Mouse (Mus musculus) heart, embryonic 16.5 days (tissue): ENCODE measurements around the gene Pianp. TPM values are rescaled to one million over a fixed set of nuclear protein-coding genes. Genes with fewer than 3 reads are reported as not detected.
"Not testable (repeated sequence)": the region's sequence is repeated elsewhere in the genome, so short reads cannot be mapped to it uniquely, and the experiment has no call there.

Experiments used
- ATAC-seq: fragments of 200-750 bp; cut with Nextera tagmentation; replicated peaks from 2 replicates; pipeline ENCODE4 v1.8.0; 2017; ENCODE audit warnings: moderate number of reproducible peaks; ENCODE audit not compliant: insufficient read depth, low FRiP score; ENCODE audit errors: extremely low read depth
- H3K27ac ChIP-seq: fragments of 300-500 bp; sonication (generic); 2 replicates; pipeline ENCODE4 v1.5.1; 2014; ENCODE audit warnings: mild to moderate bottlenecking, low read length, control low read depth, moderate library complexity
- H3K27me3 ChIP-seq: fragments of 300-500 bp; sonication (generic); 2 replicates; pipeline ENCODE4 v1.6.1; 2014; ENCODE audit warnings: low read length, mixed read lengths; ENCODE audit not compliant: control insufficient read depth, insufficient read depth
- H3K36me3 ChIP-seq: fragments of 300-500 bp; sonication (generic); 2 replicates; pipeline ENCODE4 v1.6.1; 2014; ENCODE audit not compliant: control insufficient read depth, insufficient read depth
- H3K4me1 ChIP-seq: fragments of 300-500 bp; sonication (generic); 2 replicates; pipeline ENCODE4 v1.6.1; 2014; ENCODE audit warnings: low read length, mixed read lengths; ENCODE audit not compliant: control insufficient read depth, insufficient read depth
- H3K4me2 ChIP-seq: fragments of 300-500 bp; sonication (generic); 2 replicates; pipeline ENCODE4 v1.6.1; 2014; ENCODE audit warnings: low read depth, mild to moderate bottlenecking, control low read depth, low read length
- H3K4me3 ChIP-seq: fragments of 300-500 bp; sonication (generic); 2 replicates; pipeline ENCODE4 v1.5.1; 2014; ENCODE audit warnings: mild to moderate bottlenecking, control low read depth, low read length
- H3K9ac ChIP-seq: fragments of 300-500 bp; sonication (generic); 2 replicates; pipeline ENCODE4 v1.6.1; 2014; ENCODE audit warnings: low read length, control low read depth
- H3K9me3 ChIP-seq: fragments of 300-500 bp; sonication (generic); replicated peaks from 2 replicates; pipeline ENCODE4 v1.6.1; 2016; ENCODE audit warnings: low read length; ENCODE audit not compliant: control insufficient read depth
- WGBS: fragments of 180-500 bp; shearing (Covaris S2); extraction: QIAGEN DNeasy Blood & Tissue Kit; methylation state at CpG from one replicate; pipeline ENCODE4 v1.1.7; 2014; 5-methylcytosine and 5-hydroxymethylcytosine counted together
- polyA plus RNA-seq: library from polyadenylated mRNA; unstranded; fragments of >200 nt; fragmentation: Nextera tagmentation; extraction: Ambion mirVana; gene quantifications from 2 replicates; pipeline ENCODE4 v1.2.1, GENCODE M21; 2015

Pianp gene
- polyA plus RNA-seq, 1 experiment from 2014 or later = 0.54 TPM

DNA sequence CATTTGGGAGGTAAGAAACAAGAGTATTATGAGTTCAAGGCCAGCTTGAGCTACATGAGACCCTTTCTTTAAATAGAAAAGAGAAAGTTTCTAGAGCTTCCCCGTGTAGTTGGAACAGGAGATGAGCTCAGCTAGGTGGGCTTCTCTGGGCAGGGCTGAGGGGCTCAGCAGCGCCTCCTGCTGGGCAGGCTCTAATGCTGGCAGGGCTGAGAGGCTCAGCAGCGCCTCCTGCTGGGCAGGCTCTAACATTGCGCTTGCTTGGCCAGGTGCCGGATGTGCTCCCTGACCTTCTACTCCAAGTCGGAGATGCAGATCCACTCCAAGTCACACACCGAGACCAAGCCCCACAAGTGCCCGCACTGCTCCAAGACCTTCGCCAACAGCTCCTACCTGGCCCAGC lies 34.0 kb downstream of the Pianp start:
- H3K4me3 ChIP-seq, ATAC-seq, H3K27ac ChIP-seq, H3K27me3 ChIP-seq, H3K9ac ChIP-seq, H3K4me1 ChIP-seq, H3K4me2 ChIP-seq, H3K9me3 ChIP-seq: not testable (repeated sequence)
- WGBS = 30% methylated on average over 6 of the region's 9 CpGs
- H3K36me3 ChIP-seq = peaks cover 46% of the 10 kb centered on the region

DNA sequence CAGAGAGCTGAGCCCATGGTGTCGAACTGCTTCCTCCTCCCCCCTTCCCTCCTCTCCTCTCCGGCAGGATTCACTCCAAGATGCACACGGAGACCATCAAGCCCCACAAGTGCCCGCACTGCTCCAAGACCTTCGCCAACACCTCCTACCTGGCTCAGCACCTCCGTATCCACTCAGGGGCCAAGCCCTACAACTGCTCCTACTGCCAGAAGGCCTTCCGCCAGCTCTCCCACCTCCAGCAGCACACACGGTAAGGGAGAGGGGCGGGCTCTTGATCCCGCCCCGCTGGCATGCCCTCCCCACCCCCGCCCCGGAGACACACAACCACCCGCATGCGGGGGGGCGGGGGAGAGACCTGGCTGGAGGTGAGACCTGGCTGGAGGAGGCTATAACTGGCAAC lies 35.1 kb downstream of the Pianp start:
- Histone ChIP-seq H3K4me2 (no peak overlapping the region), H3K4me3 (no peak overlapping the region), H3K27ac (no peak overlapping the region), H3K36me3 (peaks cover 53% of the 10 kb centered on the region), H3K9me3 (no peaks in the 10 kb centered on the region), H3K4me1 (no peaks in the 10 kb centered on the region), H3K9ac (no peak overlapping the region), H3K27me3 (no peaks in the 10 kb centered on the region)
- WGBS = 83% methylated on average over 16 of the region's 16 CpGs
- no peak for ATAC-seq

DNA sequence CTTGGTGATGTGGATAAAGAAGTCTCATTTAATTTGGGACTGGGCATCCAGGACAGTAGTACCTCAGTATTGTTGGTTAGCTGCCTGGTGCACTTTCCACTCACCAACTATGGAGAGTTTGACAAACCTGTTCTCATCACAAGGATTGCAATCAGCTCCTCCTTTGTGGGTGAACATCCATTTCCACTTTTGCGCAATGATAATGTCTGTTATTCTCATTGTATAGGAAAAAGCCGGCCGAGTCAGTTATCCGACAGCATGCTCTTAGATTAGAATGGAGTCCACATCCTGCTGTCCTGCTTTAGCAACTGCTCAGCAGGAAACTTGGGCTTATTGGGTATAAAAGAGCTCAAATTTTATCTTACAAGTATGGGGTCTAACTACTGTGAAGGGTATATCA lies 42.2 kb downstream of the Pianp start:
- ATAC-seq = no peak
- Histone ChIP-seq H3K4me2 (peak overlapping the region; percentile 74), H3K27me3 (no peaks in the 10 kb centered on the region), H3K36me3 (peaks cover 30% of the 10 kb centered on the region), H3K9ac (peak overlapping the region; percentile 58; the same call in 1 of the 2 replicates), H3K27ac (peak overlapping the region; percentile 82), H3K4me1 (peaks cover 10% of the 10 kb centered on the region), H3K4me3 (peak overlapping the region; percentile 84), H3K9me3 (no peaks in the 10 kb centered on the region)
- 78% methylated on average over 4 of the region's 4 CpGs for WGBS

GRCm38 (mm10) chr6:125039131-125039530 lies 42.6 kb downstream of the Pianp start:
- Histone ChIP-seq H3K36me3 (peaks cover 28% of the 10 kb centered on the region), H3K9ac (peak overlapping the region; percentile 58), H3K27me3 (no peaks in the 10 kb centered on the region), H3K9me3 (no peaks in the 10 kb centered on the region), H3K4me2 (peak overlapping the region; percentile 74), H3K4me3 (peak overlapping the region; percentile 84), H3K4me1 (peaks cover 10% of the 10 kb centered on the region), H3K27ac (peak overlapping the region; percentile 82)
- 6% methylated on average over 8 of the region's 8 CpGs for WGBS
- peak; percentile 5; the same call in 1 of the 2 replicates for ATAC-seq

DNA sequence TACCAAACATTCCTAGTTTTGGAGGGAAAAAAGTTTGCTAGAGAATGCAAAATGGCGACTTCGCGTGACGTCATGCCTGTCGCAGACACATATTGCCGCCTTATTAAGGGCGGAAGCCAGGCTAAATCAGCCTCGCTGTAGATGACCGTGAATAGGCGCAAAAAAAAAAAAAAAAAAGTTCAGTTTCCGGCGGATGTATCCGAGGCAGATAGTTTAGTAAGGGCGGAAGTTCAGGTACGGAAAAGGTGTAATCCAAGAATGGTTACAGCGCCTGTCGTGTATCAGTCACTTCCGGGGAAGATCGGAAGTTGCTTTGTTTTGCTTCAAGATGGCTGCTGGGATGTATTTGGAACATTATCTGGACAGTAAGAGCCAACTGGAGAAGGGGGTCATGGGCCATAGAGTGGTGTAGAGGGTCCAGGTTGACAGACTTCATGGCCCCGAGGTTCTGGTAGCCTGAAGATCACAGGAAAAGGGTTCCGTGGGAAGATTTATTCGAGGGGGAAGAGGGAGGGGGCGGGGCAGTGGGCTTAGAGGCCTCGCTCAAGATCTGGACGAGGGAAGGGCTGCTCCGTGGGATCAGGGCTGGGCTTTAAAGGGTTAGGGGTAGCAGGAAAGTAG lies 43.1 kb downstream of the Pianp start, which contains the start of gene Ing4:
Ing4 (plus strand) TSS at position 228 of the 621 bp plus-strand sequence.
- H3K4me2 ChIP-seq = peak within 1 kb of the TSS; percentile 85
- peak within 1 kb of the TSS; percentile 74 for H3K9ac ChIP-seq
- H3K36me3 ChIP-seq = peaks cover 30% of the 10 kb centered on the region
- H3K9me3 ChIP-seq = no peaks in the 10 kb centered on the region
- WGBS = under 1% methylated on average over 26 of the region's 26 CpGs
- peak within 1 kb of the TSS; percentile 84 for H3K4me3 ChIP-seq
- ATAC-seq = peak; percentile 96
- peak within 1 kb of the TSS; percentile 82 for H3K27ac ChIP-seq
- H3K27me3 ChIP-seq = no peaks in the 10 kb centered on the region
- H3K4me1 ChIP-seq = peaks cover 10% of the 10 kb centered on the region

DNA sequence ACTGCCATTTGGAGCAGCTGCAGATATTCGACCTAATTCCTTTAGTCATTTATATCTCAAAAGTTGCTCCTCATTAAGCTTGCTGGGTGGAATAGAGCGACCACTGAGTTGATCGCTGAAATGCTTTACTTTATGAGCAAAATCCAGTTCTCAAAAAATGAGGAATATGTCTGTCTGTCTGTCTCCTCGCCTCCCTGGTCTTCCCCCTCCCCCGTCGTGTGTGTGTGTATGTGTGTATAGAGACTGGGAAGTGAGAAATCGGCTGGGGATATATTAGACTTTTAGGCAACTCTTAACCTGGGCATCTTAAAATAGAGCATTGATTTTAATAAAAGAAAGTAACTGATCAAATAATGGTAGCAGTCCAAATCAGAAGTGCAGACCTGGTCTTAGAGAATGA lies 43.7 kb downstream of the Pianp start:
- H3K4me1 ChIP-seq = peaks cover 10% of the 10 kb centered on the region
- H3K4me3 ChIP-seq = peak overlapping the region; percentile 84
- peak overlapping the region; percentile 85 for H3K4me2 ChIP-seq
- peak overlapping the region; percentile 75 for H3K27ac ChIP-seq
- 12% methylated on average over 7 of the region's 7 CpGs for WGBS
- ATAC-seq = no peak
- no peaks in the 10 kb centered on the region for H3K27me3 ChIP-seq
- no peaks in the 10 kb centered on the region for H3K9me3 ChIP-seq
- H3K9ac ChIP-seq = peak overlapping the region; percentile 74
- H3K36me3 ChIP-seq = peaks cover 28% of the 10 kb centered on the region

GRCm38 (mm10) chr6:125041047-125041446 lies 44.6 kb downstream of the Pianp start:
- H3K4me2 ChIP-seq = no peak overlapping the region
- 76% methylated on average over 7 of the region's 7 CpGs for WGBS

GRCm38 (mm10) chr6:125042081-125042480 lies 45.6 kb downstream of the Pianp start:
- Histone ChIP-seq H3K4me2 (no peak overlapping the region), H3K9ac (no peak overlapping the region), H3K27ac (no peak overlapping the region), H3K4me3 (no peak overlapping the region), H3K9me3 (no peaks in the 10 kb centered on the region), H3K4me1 (peaks cover 10% of the 10 kb centered on the region), H3K36me3 (peaks cover 26% of the 10 kb centered on the region), H3K27me3 (no peaks in the 10 kb centered on the region)
- WGBS = 72% methylated on average over 7 of the region's 7 CpGs
- ATAC-seq = no peak

More at GRCm38 (mm10) chr6:125041047-125041446, 44.6 kb downstream of the Pianp start:
- Histone ChIP-seq H3K9ac (no peak overlapping the region), H3K36me3 (peaks cover 26% of the 10 kb centered on the region), H3K4me1 (peaks cover 10% of the 10 kb centered on the region), H3K9me3 (no peaks in the 10 kb centered on the region), H3K27me3 (no peaks in the 10 kb centered on the region), H3K27ac (no peak overlapping the region), H3K4me3 (no peak overlapping the region)
- no peak for ATAC-seq

- 36% methylated on average over 5 of the region's 5 CpGs for WGBS
- peak; percentile 47; the same call in 1 of the 2 replicates for ATAC-seq
These were observed 50.2 kb downstream of the Pianp start for GRCm38 (mm10) chr6:125046691-125047090.

More at GRCm38 (mm10) chr6:125046691-125047090, 50.2 kb downstream of the Pianp start:
- Histone ChIP-seq H3K4me2 (no peak overlapping the region), H3K4me1 (no peaks in the 10 kb centered on the region), H3K27me3 (no peaks in the 10 kb centered on the region), H3K36me3 (peaks cover 57% of the 10 kb centered on the region), H3K9me3 (no peaks in the 10 kb centered on the region), H3K27ac (no peak overlapping the region), H3K9ac (no peak overlapping the region), H3K4me3 (no peak overlapping the region)
